Mouse (Mus musculus): ENCODE data around the gene Plekhg1. TPM values are rescaled to one million over a fixed set of nuclear protein-coding genes. Genes with fewer than 3 reads are reported as not detected.

The Plekhg1 gene
- total RNA-seq, 4 experiments from 2014 or later = 11.8 to 16.1 (median 14.9) TPM

GRCm38 (mm10) chr10:4005191-4005590 is 265.0 kb downstream of the Plekhg1 start:
- DNase-seq (ENCODE audit: low spot score in 2 of 2) = no peak

- DNase-seq (ENCODE audit: low spot score in 2 of 2) = no peak
Measured at GRCm38 (mm10) chr10:4006296-4007015, 266.3 kb downstream of the Plekhg1 start.

Other genes with a start within 250 kb of the Plekhg1 start
- gene Iyd, start 200.1 kb upstream of the Plekhg1 start, total RNA-seq (2022) = 1 to 10 TPM; 3.2 to 5.5 (median 4.3) TPM
- gene Mthfd1l, start 232.8 kb downstream of the Plekhg1 start, total RNA-seq (2022) = 10 to 100 TPM in 3 of 4 experiments, 1 to 10 TPM in 1; 9.2 to 13.8 (median 11.7) TPM

Measured in layer of hippocampus, adult 8-10 months (tissue).